Mouse (Mus musculus) hindbrain, embryonic 10.5 days (tissue): Measurements from ENCODE around the gene Ccndbp1. TPM values are rescaled to one million over a fixed set of nuclear protein-coding genes. Genes with fewer than 3 reads are reported as not detected.
"Not testable (repeated sequence)": the region's sequence is repeated elsewhere in the genome, so short reads cannot be mapped to it uniquely, and the experiment has no call there.

ENCODE experiments used
- DNase-seq: peaks from one replicate; pipeline ENCODE4 v3.0.0-alpha.2; 2017; ENCODE audit warnings: low spot score
- H3K27ac ChIP-seq: fragments of 300-500 bp; sonication (generic); 2 replicates; pipeline ENCODE4 v1.5.1; 2016; ENCODE audit warnings: mild to moderate bottlenecking, moderate library complexity
- H3K27me3 ChIP-seq: fragments of 300-500 bp; sonication (generic); 2 replicates; pipeline ENCODE4 v1.6.1; 2016; ENCODE audit warnings: mild to moderate bottlenecking; ENCODE audit not compliant: poor library complexity, insufficient read depth, severe bottlenecking
- H3K36me3 ChIP-seq: fragments of 300-500 bp; sonication (generic); 2 replicates; pipeline ENCODE4 v1.6.1; 2016; ENCODE audit warnings: mild to moderate bottlenecking, moderate library complexity
- H3K4me1 ChIP-seq: fragments of 300-500 bp; sonication (generic); replicated peaks from 2 replicates; pipeline ENCODE4 v1.6.1; 2016; ENCODE audit warnings: mild to moderate bottlenecking
- H3K4me3 ChIP-seq: fragments of 300-500 bp; sonication (generic); 2 replicates; pipeline ENCODE4 v1.5.1; 2016; ENCODE audit warnings: mild to moderate bottlenecking, moderate library complexity
- H3K9me3 ChIP-seq: fragments of 300-500 bp; sonication (generic); 2 replicates; pipeline ENCODE4 v1.6.1; 2016; ENCODE audit warnings: mild to moderate bottlenecking, moderate library complexity
- WGBS: fragments of 180-500 bp; shearing (Covaris S2); methylation state at CpG from one replicate; pipeline ENCODE4 v1.1.7; 2016; 5-methylcytosine and 5-hydroxymethylcytosine counted together
- polyA plus RNA-seq: library from polyadenylated mRNA; unstranded; fragments of >200 nt; fragmentation: Nextera tagmentation; extraction: Ambion mirVana; gene quantifications from 2 replicates; pipeline ENCODE4 v1.2.1, GENCODE M21; 2016

Gene Ccndbp1
- polyA plus RNA-seq, 1 experiment from 2014 or later, result 48.7 TPM

DNA sequence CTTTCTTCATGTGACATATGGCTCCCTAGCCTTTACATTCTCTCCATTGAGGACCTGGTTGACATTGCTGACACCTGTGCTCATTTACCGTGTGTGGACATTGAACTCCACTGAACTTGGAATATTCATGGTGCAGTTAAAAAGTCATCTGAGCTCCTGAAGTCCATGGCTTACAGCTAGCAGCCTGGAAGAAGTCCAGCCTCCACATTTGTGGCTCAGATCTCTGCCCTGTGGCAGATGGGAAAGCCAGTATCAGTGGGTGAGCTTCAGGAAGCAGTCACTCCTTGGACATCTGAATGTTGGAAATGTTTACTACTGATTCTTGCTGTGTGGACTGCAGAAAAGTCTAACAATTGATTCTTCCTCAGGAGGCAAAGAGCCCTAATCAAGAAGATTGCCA is 1.2 kb upstream of the Ccndbp1 start:
- H3K4me1 ChIP-seq, result peaks cover 16% of the 10 kb centered on the region
- H3K9me3 ChIP-seq, result no peaks in the 10 kb centered on the region
- no peak overlapping the region for H3K27ac ChIP-seq
- H3K27me3 ChIP-seq, result no peaks in the 10 kb centered on the region
- WGBS, result 87% methylated on average over 1 of the region's 1 CpGs
- DNase-seq, result no peak
- H3K4me3 ChIP-seq, result no peak overlapping the region
- H3K36me3 ChIP-seq, result peaks cover 12% of the 10 kb centered on the region

DNA sequence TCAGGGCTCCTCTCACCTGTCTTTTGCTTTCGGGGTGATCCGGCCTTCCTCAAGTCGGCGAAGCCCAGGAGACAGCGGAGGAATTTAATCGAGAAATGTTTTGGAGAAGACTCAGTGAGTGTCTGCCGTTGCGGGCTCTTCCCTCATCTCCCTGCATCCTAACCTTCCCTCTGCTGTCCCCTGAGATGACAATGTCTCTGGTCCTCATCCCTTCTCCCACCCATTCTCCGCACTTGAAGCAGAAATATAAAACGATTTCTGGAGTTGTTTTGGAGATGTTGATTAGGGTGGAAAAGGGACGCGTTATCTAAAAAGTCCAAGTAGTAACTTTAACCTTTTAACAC is 433 bp downstream of the Ccndbp1 start:
- Histone ChIP-seq H3K4me1 (peaks cover 16% of the 10 kb centered on the region), H3K4me3 (peak overlapping the region; percentile 84), H3K27ac (peak overlapping the region; percentile 83), H3K36me3 (peaks cover 22% of the 10 kb centered on the region), H3K27me3 (no peaks in the 10 kb centered on the region), H3K9me3 (no peaks in the 10 kb centered on the region)
- 3% methylated on average over 12 of the region's 12 CpGs for WGBS
- DNase-seq, result no peak

DNA sequence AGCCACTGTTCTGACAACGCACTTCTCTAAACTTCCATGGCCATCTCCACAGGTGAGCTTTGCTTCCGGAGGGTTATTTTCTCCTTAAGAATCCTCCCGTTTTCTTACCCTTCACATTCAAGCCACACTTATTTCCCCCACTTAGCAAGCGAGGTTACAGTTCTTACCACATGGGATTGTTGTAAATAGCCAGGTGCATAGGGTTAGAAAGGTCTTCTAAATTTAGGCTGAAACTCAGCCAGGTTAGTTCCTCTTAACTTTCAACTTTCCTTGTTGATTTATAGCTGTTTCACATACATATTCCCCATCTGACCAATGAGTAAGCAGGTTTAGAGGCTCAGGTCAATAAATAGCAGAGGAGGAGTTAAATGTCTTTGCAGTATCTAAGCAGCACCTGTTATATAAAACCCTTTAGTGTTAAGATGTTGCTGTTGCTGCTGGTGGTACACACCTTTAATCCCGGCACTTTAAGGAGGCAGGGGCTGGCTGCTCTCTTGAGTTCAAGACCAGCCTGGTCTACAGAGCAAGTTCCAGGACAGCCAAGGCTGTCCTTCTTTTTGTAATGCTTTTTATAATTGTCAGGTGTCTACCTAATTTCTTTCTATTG is 971 bp downstream of the Ccndbp1 start:
- peak overlapping the region; percentile 84 for H3K4me3 ChIP-seq
- DNase-seq, result no peak
- no peak overlapping the region for H3K27ac ChIP-seq
- H3K27me3 ChIP-seq, result no peaks in the 10 kb centered on the region
- peaks cover 27% of the 10 kb centered on the region for H3K36me3 ChIP-seq
- H3K4me1 ChIP-seq, result peaks cover 16% of the 10 kb centered on the region
- 23% methylated on average over 5 of the region's 5 CpGs for WGBS
- no peaks in the 10 kb centered on the region for H3K9me3 ChIP-seq

DNA sequence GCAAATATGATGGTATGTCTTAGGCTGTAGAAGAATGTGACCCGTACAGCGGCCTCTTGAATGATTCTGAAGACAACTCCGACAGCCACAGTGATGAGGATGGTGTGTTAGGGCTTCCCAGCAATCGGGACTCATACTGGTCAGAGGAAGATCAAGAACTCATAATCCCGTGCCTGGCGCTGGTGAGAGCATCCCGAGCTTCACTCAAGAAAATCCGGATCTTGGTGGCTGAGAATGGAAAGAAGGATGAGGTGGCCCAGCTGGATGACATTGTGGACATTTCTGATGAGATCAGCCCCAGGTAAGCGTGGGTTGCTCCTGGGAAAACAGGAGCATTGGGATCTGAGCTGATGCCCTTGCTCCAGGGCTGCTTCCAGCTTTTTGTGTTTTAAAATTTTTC is 4.5 kb downstream of the Ccndbp1 start:
- Histone ChIP-seq H3K36me3 (peaks cover 58% of the 10 kb centered on the region), H3K27me3 (no peaks in the 10 kb centered on the region), H3K4me1 (peaks cover 16% of the 10 kb centered on the region), H3K27ac (no peak overlapping the region), H3K9me3 (peaks cover under 1% of the 10 kb centered on the region; the same call in 1 of the 2 replicates), H3K4me3 (no peak overlapping the region)
- 94% methylated on average over 9 of the region's 9 CpGs for WGBS
- DNase-seq, result no peak

DNA sequence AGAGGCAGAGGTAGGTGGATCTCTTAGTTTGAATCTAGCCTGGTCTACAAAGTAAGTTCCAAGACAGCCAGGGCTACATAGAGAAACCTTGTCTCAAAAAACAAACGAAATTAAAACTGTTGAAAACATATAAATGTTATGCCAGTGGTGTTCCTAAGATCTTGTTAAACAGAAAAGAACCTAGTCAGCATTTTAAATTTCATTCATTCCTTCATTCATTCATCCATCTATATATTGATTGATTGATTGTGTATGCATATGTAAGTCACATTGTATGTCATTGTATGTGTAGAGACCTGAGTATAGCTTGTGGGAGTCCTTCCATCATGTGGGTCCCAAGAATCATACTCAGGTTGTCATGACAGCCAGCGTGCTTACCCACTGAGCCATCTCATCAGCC is 7.3 kb downstream of the Ccndbp1 start:
- Histone ChIP-seq H3K4me3 (no peak overlapping the region), H3K27ac (no peak overlapping the region), H3K36me3 (peaks cover 64% of the 10 kb centered on the region), H3K27me3 (no peaks in the 10 kb centered on the region), H3K4me1 (no peaks in the 10 kb centered on the region), H3K9me3 (peaks cover 3% of the 10 kb centered on the region; the same call in 1 of the 2 replicates)
- DNase-seq, result no peak
- WGBS, result 90% methylated on average over 2 of the region's 2 CpGs

DNA sequence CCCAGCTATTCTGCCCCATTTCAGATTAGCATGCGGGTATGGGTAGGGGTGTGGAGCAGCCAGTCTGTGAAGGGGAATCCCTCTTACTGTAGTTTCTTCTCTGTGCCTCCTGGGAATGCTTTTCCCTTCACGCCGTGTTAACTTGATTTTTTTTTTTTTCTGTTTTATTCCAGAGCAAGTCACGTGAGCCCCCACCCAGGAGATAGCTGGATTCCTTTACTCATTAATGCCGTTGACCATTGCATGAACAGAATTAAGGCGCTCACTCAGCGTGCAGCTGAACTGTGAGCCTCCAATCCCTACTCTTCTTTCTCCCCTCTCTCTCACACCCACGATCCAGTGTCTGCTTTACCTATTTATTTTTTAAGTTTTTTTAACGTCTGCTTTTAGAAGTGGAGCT is 8.0 kb downstream of the Ccndbp1 start:
- no peak for DNase-seq
- peaks cover 60% of the 10 kb centered on the region for H3K36me3 ChIP-seq
- no peak overlapping the region for H3K27ac ChIP-seq
- no peak overlapping the region for H3K4me3 ChIP-seq
- H3K27me3 ChIP-seq, result no peaks in the 10 kb centered on the region
- no peaks in the 10 kb centered on the region for H3K4me1 ChIP-seq
- WGBS, result 86% methylated on average over 9 of the region's 9 CpGs
- peaks cover 3% of the 10 kb centered on the region; the same call in 1 of the 2 replicates for H3K9me3 ChIP-seq

DNA sequence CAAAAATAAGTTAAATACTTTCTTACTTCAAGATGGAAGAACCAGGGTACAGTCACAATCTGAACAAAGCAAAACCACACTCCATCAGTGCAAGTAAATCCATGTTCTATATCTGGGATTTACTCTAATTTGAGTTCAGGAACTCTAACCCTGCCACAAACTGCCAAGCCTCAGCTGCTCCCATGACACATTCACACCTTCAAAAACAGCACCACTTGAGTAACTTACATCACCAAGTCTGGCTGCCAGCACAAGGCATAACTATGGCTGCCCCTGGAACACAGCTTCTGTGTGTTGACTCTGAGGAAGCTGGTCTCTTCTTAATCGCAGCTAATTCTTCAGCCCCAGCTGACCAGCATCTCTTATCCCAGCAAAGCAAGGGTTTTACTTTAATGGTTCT is 8.9 kb downstream of the Ccndbp1 start:
- 86% methylated on average over 1 of the region's 1 CpGs for WGBS
- Histone ChIP-seq H3K4me3 (no peak overlapping the region), H3K4me1 (no peaks in the 10 kb centered on the region), H3K27ac (no peak overlapping the region), H3K36me3 (peaks cover 51% of the 10 kb centered on the region), H3K9me3 (peaks cover 3% of the 10 kb centered on the region; the same call in 1 of the 2 replicates), H3K27me3 (no peaks in the 10 kb centered on the region)
- DNase-seq, result no peak

DNA sequence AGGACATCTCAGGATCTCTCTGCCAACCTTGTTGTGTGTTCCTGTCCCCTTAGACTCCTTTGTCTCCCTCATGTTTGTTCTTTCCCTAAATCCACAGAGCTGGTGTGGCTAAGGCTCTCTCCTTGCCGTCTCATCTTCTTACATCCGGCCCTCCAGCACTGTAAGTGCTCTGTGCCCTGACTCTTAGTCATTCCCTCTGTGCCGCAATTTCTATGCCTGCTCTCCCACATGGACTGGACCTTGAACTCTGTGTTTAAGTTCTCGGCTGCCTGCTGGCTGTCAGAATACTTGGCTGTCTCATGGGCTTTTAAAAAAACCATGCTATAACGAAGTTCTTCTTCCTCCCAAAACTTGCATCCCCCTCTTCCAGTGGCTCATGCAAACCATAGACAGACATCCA is 14.7 kb downstream of the Ccndbp1 start:
- DNase-seq, result no peak
- 74% methylated on average over 5 of the region's 5 CpGs for WGBS
- Histone ChIP-seq H3K9me3 (no peaks in the 10 kb centered on the region; the same call in 1 of the 2 replicates), H3K27me3 (no peaks in the 10 kb centered on the region), H3K4me1 (no peaks in the 10 kb centered on the region), H3K4me3 (no peak overlapping the region), H3K27ac (no peak overlapping the region), H3K36me3 (peaks cover 3% of the 10 kb centered on the region)

DNA sequence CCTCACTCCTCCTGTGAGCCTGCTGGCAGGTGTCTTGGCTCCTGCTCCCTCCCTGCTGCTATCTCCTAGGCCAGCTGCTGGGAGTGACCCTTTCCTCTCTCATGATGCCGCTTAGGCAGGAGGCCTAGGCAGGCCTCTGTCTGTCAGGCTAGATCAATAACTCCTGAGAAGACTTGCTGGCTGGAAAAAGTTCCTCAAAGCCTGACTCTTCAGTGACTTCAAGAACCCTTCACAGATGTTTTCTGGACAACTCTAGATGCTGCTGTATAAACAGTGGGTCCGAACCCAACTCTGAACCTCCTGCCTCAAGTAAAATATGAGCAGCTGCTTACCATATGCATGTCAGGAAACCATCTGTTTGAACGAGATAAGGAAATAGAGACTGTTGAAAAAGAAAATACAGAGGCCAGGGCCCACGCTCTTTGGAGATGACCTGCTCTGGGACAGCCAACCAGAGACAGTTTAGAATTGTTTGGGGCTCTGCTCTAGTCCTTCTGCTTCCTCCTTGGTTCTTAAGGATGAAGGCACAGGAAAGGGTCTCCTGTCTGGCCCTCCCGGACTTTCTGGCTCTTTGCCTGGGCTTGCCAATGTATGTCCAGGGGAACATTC is 28.6 kb downstream of the Ccndbp1 start, which contains the start of gene Epb42:
Gene Epb42, minus strand, starts transcription at position 340 of the 609 bp plus-strand sequence.
- H3K4me3 ChIP-seq, result no peak within 1 kb of the TSS
- H3K36me3 ChIP-seq, result no peaks in the 10 kb centered on the region
- no peak within 1 kb of the TSS for H3K27ac ChIP-seq
- no peaks in the 10 kb centered on the region for H3K9me3 ChIP-seq
- 68% methylated on average over 5 of the region's 5 CpGs for WGBS
- H3K27me3 ChIP-seq, result no peaks in the 10 kb centered on the region
- H3K4me1 ChIP-seq, result no peaks in the 10 kb centered on the region
- no peak for DNase-seq

DNA sequence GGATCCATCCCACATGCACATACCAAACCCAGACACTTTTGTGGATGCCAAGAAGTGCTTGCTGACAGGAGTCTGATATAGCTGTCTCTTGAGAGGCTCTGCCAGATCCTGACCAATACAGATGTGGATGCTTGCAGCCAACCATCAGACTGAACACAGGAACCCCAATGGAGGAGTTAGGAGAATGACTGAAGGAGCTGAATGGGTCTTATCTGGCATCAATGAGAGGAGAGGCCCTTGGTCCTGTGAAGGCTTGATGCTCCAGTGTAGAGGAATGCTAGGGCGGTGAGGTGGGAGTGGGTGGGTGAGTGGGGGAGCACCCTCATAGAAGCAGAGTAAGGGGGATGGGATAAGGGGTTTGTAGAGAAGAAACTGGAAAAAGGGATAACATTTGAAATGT is 30.6 kb downstream of the Ccndbp1 start:
- H3K4me3 ChIP-seq, H3K27ac ChIP-seq, H3K9me3 ChIP-seq, H3K4me1 ChIP-seq, DNase-seq, H3K27me3 ChIP-seq, H3K36me3 ChIP-seq: not testable (repeated sequence)
- 89% methylated on average over 1 of the region's 1 CpGs for WGBS

DNA sequence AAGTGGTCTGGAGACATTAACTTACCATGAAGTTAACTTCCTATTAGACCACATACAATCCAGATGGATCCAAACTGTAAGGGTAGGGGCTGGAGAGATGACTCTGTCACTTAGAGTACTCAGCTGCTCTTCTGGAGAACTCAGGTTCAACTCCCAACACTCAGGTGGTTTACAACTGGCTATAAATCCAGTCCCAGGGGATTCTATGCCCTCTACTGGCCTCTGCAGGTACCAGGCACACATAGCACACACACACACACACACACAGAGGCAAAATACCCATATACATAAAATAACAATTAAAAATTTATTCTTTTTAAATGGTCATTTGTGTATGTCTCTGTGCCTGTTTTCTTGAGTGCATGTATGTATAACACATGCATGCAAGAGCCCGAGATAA is 31.2 kb downstream of the Ccndbp1 start:
- H3K36me3 ChIP-seq, result no peaks in the 10 kb centered on the region
- no peak overlapping the region for H3K4me3 ChIP-seq
- H3K27ac ChIP-seq, result no peak overlapping the region
- no peaks in the 10 kb centered on the region for H3K4me1 ChIP-seq
- 92% methylated on average over 1 of the region's 1 CpGs for WGBS
- H3K27me3 ChIP-seq, result no peaks in the 10 kb centered on the region
- DNase-seq, result no peak
- no peaks in the 10 kb centered on the region for H3K9me3 ChIP-seq

DNA sequence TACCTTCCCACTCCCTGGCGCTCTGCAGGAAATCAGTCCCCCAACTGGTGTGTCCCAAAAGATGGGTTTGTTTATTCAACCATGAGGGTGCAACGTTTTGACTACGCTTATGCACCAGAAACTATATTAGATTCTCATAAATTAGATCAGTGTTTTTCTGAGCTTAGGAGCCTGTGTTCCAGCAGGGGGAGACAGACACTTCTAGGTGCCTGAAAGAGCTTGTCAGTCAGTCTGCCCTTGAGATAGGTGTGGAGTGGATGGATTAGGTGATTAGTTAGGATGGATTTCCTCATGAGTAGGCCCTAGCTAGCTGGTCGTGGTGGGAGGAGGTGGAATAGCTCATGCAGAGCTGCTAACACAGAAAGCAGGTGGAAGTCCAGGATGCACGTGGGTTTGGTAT is 32.9 kb downstream of the Ccndbp1 start:
- WGBS, result 55% methylated on average over 5 of the region's 5 CpGs

DNA sequence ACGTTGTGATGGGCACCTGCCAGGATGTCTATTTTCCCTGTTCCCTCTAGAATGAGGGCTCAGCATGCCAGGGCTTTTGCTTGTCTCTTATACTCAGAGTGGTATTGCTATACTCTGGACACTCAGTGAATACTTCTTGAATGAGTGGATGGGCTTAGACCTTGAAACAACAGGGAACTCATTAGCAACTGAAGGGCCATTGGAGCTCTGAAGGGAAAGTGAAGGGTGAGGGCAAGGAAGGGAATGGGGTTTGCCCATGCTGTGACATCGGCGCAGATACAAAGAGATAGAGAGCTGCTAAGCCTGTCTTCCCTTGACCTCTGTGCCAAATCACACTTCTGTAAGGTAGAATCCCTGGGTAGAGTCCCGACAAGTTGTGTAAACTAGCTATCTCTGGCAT is 37.5 kb downstream of the Ccndbp1 start:
- WGBS, result 71% methylated on average over 4 of the region's 4 CpGs
- no peaks in the 10 kb centered on the region for H3K9me3 ChIP-seq
- no peaks in the 10 kb centered on the region for H3K27me3 ChIP-seq
- no peaks in the 10 kb centered on the region for H3K4me1 ChIP-seq
- no peaks in the 10 kb centered on the region for H3K36me3 ChIP-seq
- no peak overlapping the region for H3K4me3 ChIP-seq
- no peak overlapping the region for H3K27ac ChIP-seq
- DNase-seq, result no peak

More for the DNA sequence above, 32.9 kb downstream of the Ccndbp1 start:
- H3K4me1 ChIP-seq, result no peaks in the 10 kb centered on the region
- no peaks in the 10 kb centered on the region for H3K27me3 ChIP-seq
- no peak overlapping the region for H3K4me3 ChIP-seq
- no peaks in the 10 kb centered on the region for H3K9me3 ChIP-seq
- H3K36me3 ChIP-seq, result no peaks in the 10 kb centered on the region
- no peak overlapping the region for H3K27ac ChIP-seq
- no peak for DNase-seq
